Mouse (Mus musculus): ENCODE data around the gene Stim2.

Stim2 gene

GRCm38 (mm10) chr5:53994576-53994975 lies 3.7 kb upstream of the Stim2 start:
- no peak for DNase-seq (ENCODE audit: low spot score)

- peak; percentile 71 for DNase-seq (ENCODE audit: low spot score)
These were observed 3.0 kb upstream of the Stim2 start for GRCm38 (mm10) chr5:53995316-53995715.

GRCm38 (mm10) chr5:53996822-53997221 lies 1.5 kb upstream of the Stim2 start:
- DNase-seq (ENCODE audit: low spot score) = no peak

- DNase-seq (ENCODE audit: low spot score) = peak; percentile 25
These were observed 603 bp downstream of the Stim2 start for GRCm38 (mm10) chr5:53998743-53999460.

GRCm38 (mm10) chr5:53999461-53999770 lies 1.1 kb downstream of the Stim2 start:
- DNase-seq (ENCODE audit: low spot score) = no peak

GRCm38 (mm10) chr5:53999831-54000230 lies 1.5 kb downstream of the Stim2 start:
- DNase-seq (ENCODE audit: low spot score) = no peak

- DNase-seq (ENCODE audit: low spot score) = no peak
These were observed 2.7 kb downstream of the Stim2 start for GRCm38 (mm10) chr5:54001021-54001420.

- no peak for DNase-seq (ENCODE audit: low spot score)
These were observed 7.0 kb downstream of the Stim2 start for GRCm38 (mm10) chr5:54005111-54005864.

GRCm38 (mm10) chr5:54005865-54006225 lies 7.5 kb downstream of the Stim2 start:
- no peak for DNase-seq (ENCODE audit: low spot score)

- DNase-seq (ENCODE audit: low spot score) = no peak
These were observed 8.5 kb downstream of the Stim2 start for GRCm38 (mm10) chr5:54006845-54007244.

- no peak for DNase-seq (ENCODE audit: low spot score)
These were observed 9.3 kb downstream of the Stim2 start for GRCm38 (mm10) chr5:54007617-54008016.

GRCm38 (mm10) chr5:54013271-54013670 lies 15.0 kb downstream of the Stim2 start:
- no peak for DNase-seq (ENCODE audit: low spot score)

- no peak for DNase-seq (ENCODE audit: low spot score)
These were observed 18.8 kb downstream of the Stim2 start for GRCm38 (mm10) chr5:54017143-54017542.

GRCm38 (mm10) chr5:54018856-54019255 lies 20.6 kb downstream of the Stim2 start:
- no peak for DNase-seq (ENCODE audit: low spot score)

GRCm38 (mm10) chr5:54019546-54019945 lies 21.2 kb downstream of the Stim2 start:
- no peak for DNase-seq (ENCODE audit: low spot score)

- DNase-seq (ENCODE audit: low spot score) = no peak
These were observed 26.3 kb downstream of the Stim2 start for GRCm38 (mm10) chr5:54024610-54025009.

GRCm38 (mm10) chr5:54025630-54026029 lies 27.3 kb downstream of the Stim2 start:
- no peak for DNase-seq (ENCODE audit: low spot score)

- no peak for DNase-seq (ENCODE audit: low spot score)
These were observed 34.9 kb downstream of the Stim2 start for GRCm38 (mm10) chr5:54033217-54033616.

GRCm38 (mm10) chr5:54034680-54035079 lies 36.4 kb downstream of the Stim2 start:
- no peak for DNase-seq (ENCODE audit: low spot score)

GRCm38 (mm10) chr5:54038615-54039014 lies 40.3 kb downstream of the Stim2 start:
- no peak for DNase-seq (ENCODE audit: low spot score)

GRCm38 (mm10) chr5:54040527-54040926 lies 42.2 kb downstream of the Stim2 start:
- no peak for DNase-seq (ENCODE audit: low spot score)

- DNase-seq (ENCODE audit: low spot score) = no peak
These were observed 43.7 kb downstream of the Stim2 start for GRCm38 (mm10) chr5:54042013-54042412.

- no peak for DNase-seq (ENCODE audit: low spot score)
These were observed 47.2 kb downstream of the Stim2 start for GRCm38 (mm10) chr5:54045523-54045922.

GRCm38 (mm10) chr5:54046432-54046831 lies 48.1 kb downstream of the Stim2 start:
- DNase-seq (ENCODE audit: low spot score) = no peak
